Mouse (Mus musculus) kidney, postnatal 10 days (tissue): ENCODE measurements around the gene Elac2.

ENCODE experiments used
- DNase-seq: peaks from one replicate; pipeline ENCODE4 v3.0.0; 2021; ENCODE audit warnings: mixed read lengths

Gene Elac2

DNA sequence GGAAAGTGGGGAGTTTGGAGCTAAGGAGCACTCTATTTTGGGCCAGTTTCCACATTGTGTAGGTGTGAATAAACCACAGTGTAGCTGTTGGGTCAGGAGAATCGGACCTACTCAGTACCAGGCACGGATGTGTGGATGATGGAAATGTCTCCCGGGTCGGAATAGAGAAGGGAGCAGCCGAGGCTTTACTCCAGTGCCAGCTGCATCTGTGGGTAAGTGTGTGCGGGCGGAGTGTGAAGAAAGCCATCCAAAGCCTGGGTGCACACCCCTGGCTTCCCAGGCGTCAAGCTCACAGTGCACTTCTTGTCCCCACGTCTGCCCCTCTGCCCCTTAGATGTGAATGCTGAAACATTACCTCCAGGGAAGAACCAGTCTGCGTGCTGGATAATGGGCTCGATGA lies 43.9 kb downstream of the Elac2 start:
- no peak for DNase-seq

DNA sequence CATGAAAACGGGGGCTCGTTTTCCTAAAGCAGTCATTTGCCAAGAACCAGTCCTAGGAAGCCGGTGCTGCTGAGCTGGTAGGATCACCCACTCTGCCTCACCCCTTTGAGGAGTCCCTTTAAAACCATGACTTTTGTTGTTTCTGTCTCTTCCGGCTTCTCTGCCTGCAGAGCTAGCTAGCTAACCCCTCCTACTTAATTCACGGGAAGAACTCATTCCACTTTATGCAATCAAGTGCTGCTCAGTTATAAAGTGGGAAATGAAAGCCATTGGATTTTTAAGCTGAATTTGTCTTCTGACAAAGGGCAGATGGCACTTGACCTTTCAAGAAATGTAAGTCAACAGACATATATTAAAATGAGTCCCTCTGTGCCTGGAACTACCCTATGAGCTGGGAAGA lies 49.2 kb downstream of the Elac2 start:
- no peak for DNase-seq

GRCm38 (mm10) chr11:65030201-65030600 lies 51.4 kb downstream of the Elac2 start:
- no peak for DNase-seq

GRCm38 (mm10) chr11:65032221-65032620 lies 53.4 kb downstream of the Elac2 start:
- no peak for DNase-seq

DNA sequence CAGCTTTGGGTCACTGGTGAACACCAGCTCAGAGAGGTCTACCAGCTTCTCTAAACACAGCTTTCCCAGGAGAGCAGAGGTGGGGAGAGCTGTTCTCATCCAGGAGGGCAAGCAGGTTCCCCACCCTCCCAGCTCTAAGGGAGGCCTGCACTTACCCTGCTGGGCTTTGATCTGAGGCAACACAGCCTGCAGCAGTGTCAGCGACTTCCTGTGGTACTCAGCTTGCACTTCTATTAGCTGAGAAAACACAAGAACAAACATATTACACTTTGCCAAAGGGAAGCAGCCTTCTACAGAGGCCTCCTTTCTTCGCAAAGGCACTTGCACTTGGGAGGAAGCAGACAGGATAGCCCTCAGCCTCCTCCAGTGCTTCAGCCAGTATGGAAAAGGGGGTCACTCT lies 60.2 kb downstream of the Elac2 start:
- no peak for DNase-seq

DNA sequence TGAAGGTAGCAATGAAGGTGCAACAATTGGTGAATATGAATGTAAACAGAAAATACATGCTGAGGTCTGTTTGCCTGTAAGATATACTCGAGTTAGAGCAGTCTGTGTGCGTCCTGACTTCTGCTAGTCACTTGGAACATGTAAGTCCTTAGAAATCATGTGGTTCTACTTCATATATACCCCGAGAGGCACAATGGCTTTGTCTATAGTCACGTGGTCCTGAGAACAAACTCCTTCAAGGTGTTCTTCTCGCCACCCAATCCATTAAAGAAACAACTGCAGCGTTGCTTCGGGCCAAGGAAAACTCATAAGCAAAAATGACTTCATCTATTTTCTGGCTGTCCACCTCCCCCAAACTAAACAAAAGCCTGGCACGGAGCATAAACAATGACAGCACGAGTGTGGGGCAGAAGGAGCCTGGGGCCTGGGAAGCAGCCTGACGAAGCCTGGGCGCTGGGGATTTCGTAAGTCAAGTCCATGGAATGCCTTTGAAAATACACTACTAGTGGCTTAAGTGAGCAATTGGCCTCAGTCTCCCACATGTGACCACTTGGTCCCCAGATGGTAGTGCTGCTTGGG lies 60.8 kb downstream of the Elac2 start:
- no peak for DNase-seq

GRCm38 (mm10) chr11:65040556-65040955 lies 61.7 kb downstream of the Elac2 start:
- no peak for DNase-seq

- DNase-seq: no peak
These were observed 70.3 kb downstream of the Elac2 start for GRCm38 (mm10) chr11:65049090-65049489.

- no peak for DNase-seq
These were observed 72.0 kb downstream of the Elac2 start for GRCm38 (mm10) chr11:65050819-65051218.
